Mouse (Mus musculus) hematopoietic stem cell, adult 5-6 weeks (primary cell): Measurements from ENCODE around the gene Tgm2. TPM values are rescaled to one million over a fixed set of nuclear protein-coding genes. Genes with fewer than 3 reads are reported as not detected.

Source experiments
- ATAC-seq, 2 experiments: fragments of 125-278 bp in 1 of 2; replicated peaks in 1 of 2; 2 replicates each; pipeline ENCODE4 v1.8.0; 2016 to 2017; ENCODE audit warnings: inconsistent platforms in 2 of 2, mild to moderate bottlenecking in 2 of 2, moderate number of reproducible peaks in 2 of 2, low read depth in 1 of 2, moderate TSS enrichment in 1 of 2; ENCODE audit not compliant: low FRiP score in 2 of 2, poor library complexity in 2 of 2, severe bottlenecking in 2 of 2, insufficient read depth in 1 of 2, low TSS enrichment in 1 of 2
- total RNA-seq: library from RNA; stranded (forward); fragments of 172-1452, 232-1000 nt; gene quantifications from 2 replicates; pipeline ENCODE4 v1.2.3, GENCODE M21; 2017

The Tgm2 gene
- total RNA-seq, 1 experiment from 2014 or later = 19.4 TPM

- no peak for ATAC-seq
Measured at GRCm38 (mm10) chr2:158129291-158130002, 16.8 kb downstream of the Tgm2 start.

- ATAC-seq = no peak
Measured at GRCm38 (mm10) chr2:158128461-158129130, 17.6 kb downstream of the Tgm2 start.

- no peak for ATAC-seq
Measured at GRCm38 (mm10) chr2:158127872-158128271, 18.4 kb downstream of the Tgm2 start.

GRCm38 (mm10) chr2:158127245-158127644, 19.0 kb downstream of the Tgm2 start:
- no peak for ATAC-seq

- ATAC-seq = no peak
Measured at GRCm38 (mm10) chr2:158122814-158123213, 23.4 kb downstream of the Tgm2 start.

GRCm38 (mm10) chr2:158121645-158122326, 24.4 kb downstream of the Tgm2 start:
- no peak for ATAC-seq

GRCm38 (mm10) chr2:158120868-158121267, 25.4 kb downstream of the Tgm2 start:
- ATAC-seq = no peak

- ATAC-seq = no peak
Measured at GRCm38 (mm10) chr2:158120211-158120610, 26.0 kb downstream of the Tgm2 start.

GRCm38 (mm10) chr2:158119145-158119544, 27.1 kb downstream of the Tgm2 start:
- ATAC-seq = no peak

GRCm38 (mm10) chr2:158116653-158117052, 29.6 kb downstream of the Tgm2 start:
- no peak for ATAC-seq

- peak; percentile 59 to 70; a peak in 3 of 4 replicates for ATAC-seq
Measured at GRCm38 (mm10) chr2:158115838-158116453, 30.3 kb downstream of the Tgm2 start.

GRCm38 (mm10) chr2:158114931-158115330, 31.3 kb downstream of the Tgm2 start:
- ATAC-seq = no peak

- ATAC-seq = no peak
Measured at GRCm38 (mm10) chr2:158113591-158114257, 32.5 kb downstream of the Tgm2 start.

- ATAC-seq = peak in 1 of 2 experiments; percentile 31; a peak in 1 of 4 replicates
Measured at GRCm38 (mm10) chr2:158109516-158109915, 36.7 kb downstream of the Tgm2 start.

GRCm38 (mm10) chr2:158106947-158107587, 39.2 kb downstream of the Tgm2 start:
- peak; percentile 69 to 77; a peak in 3 of 4 replicates for ATAC-seq

GRCm38 (mm10) chr2:158105605-158106004, 40.6 kb downstream of the Tgm2 start:
- no peak for ATAC-seq

GRCm38 (mm10) chr2:158104966-158105365, 41.3 kb downstream of the Tgm2 start:
- ATAC-seq = no peak
